Mouse (Mus musculus) bone marrow, adult 2 months (tissue): Measurements from ENCODE around the gene Rrp1b. TPM values are rescaled to one million over a fixed set of nuclear protein-coding genes. Genes with fewer than 3 reads are reported as not detected.

Experiments used
- H3K27ac ChIP-seq: fragments of 200-500 bp; 2 replicates; pipeline ENCODE4 v1.5.1; 2012; ENCODE audit warnings: low read depth, mild to moderate bottlenecking, control low read depth, inconsistent platforms, low read length; ENCODE audit not compliant: control insufficient read depth, poor library complexity, insufficient read depth
- H3K4me1 ChIP-seq: fragments of 200-500 bp; 2 replicates; pipeline ENCODE4 v1.6.1; 2011; ENCODE audit warnings: low read length; ENCODE audit not compliant: control insufficient read depth, insufficient read depth
- H3K4me3 ChIP-seq: fragments of 200-500 bp; replicated peaks from 2 replicates; pipeline ENCODE3; 2011; ENCODE audit warnings: mild to moderate bottlenecking, low read depth, low read length, control low read depth; ENCODE audit not compliant: control insufficient read depth
- CTCF ChIP-seq: fragments of 200-500 bp; IDR thresholded peaks from 2 replicates; pipeline ENCODE4 v1.5.1; 2011; ENCODE audit warnings: low read length, control low read depth; ENCODE audit not compliant: control insufficient read depth, insufficient read depth
- POLR2A ChIP-seq: fragments of 200-500 bp; IDR thresholded peaks from 2 replicates; pipeline ENCODE4 v1.6.1; 2011; ENCODE audit warnings: low read depth, mild to moderate bottlenecking, control low read depth, low read length, borderline replicate concordance; ENCODE audit not compliant: control insufficient read depth
- WGBS: fragments of 180-500 bp; shearing (Covaris S2); methylation state at CpG from one replicate; pipeline ENCODE4 v1.1.7; 2018; 5-methylcytosine and 5-hydroxymethylcytosine counted together
- polyA plus RNA-seq: library from polyadenylated mRNA; stranded (reverse); fragments of >200 nt; gene quantifications from 2 replicates; pipeline ENCODE4 v1.2.4, GENCODE M21; 2011; ENCODE audit warnings: low replicate concordance; ENCODE audit not compliant: missing spikeins, insufficient read depth, insufficient read length

The Rrp1b gene
- polyA plus RNA-seq, 1 experiment, result 40.3 TPM

- TF ChIP-seq CTCF (no peak), POLR2A (no peak)
- no peak overlapping the region for H3K4me3 ChIP-seq
- WGBS, result 52% methylated on average over 10 of the region's 10 CpGs
- H3K4me1 ChIP-seq, result 0 out of 2 replicates have a peak, but pooled peaks cover 1% of the 10 kb centered on the region
- no peak overlapping the region for H3K27ac ChIP-seq
Measured at GRCm38 (mm10) chr17:32110980-32111780, 75.3 kb downstream of the Rrp1b start.

Other genes with a start within 250 kb of the Rrp1b start
- gene Sik1, start 180.3 kb upstream of the Rrp1b start, polyA plus RNA-seq, result 24.1 and 42.9 TPM in 2 replicates
- 0.66 and 6.8 TPM in 2 replicates for gene Hsf2bp, start 249 bp downstream of the Rrp1b start, polyA plus RNA-seq
- gene Notch3, start 130.8 kb downstream of the Rrp1b start, polyA plus RNA-seq, result 3.7 and 7.2 TPM in 2 replicates
- 0.93 TPM in 1 of 2 replicates, not detected in the other for gene Ephx3, start 153.4 kb downstream of the Rrp1b start, polyA plus RNA-seq
- gene Brd4, start 248.6 kb downstream of the Rrp1b start, polyA plus RNA-seq, result 43.6 and 129 TPM in 2 replicates